Mouse (Mus musculus): ENCODE measurements around the gene Tmem240. TPM values are rescaled to one million over a fixed set of nuclear protein-coding genes. Genes with fewer than 3 reads are reported as not detected.

Gene Tmem240
- total RNA-seq, 4 experiments from 2014 or later, result 0.90 to 1.2 (median 1.1) TPM

Small RNA genes lying within 50 kb of the gene (microRNA-seq; reads per million reads assigned to microRNA genes)
- 0 reads per million in 2 experiments for gene Gm27743

Other genes starting within 250 kb of the Tmem240 start
- gene Gnb1, start 243.4 kb upstream of the Tmem240 start, total RNA-seq (2022), result 100 to 1,000 TPM; 344 to 487 (median 448) TPM
- gene Nadk, start 172.4 kb upstream of the Tmem240 start, total RNA-seq (2022), result 100 to 1,000 TPM; 155 to 289 (median 213) TPM
- gene Slc35e2, start 133.4 kb upstream of the Tmem240 start, total RNA-seq (2022), result 10 to 100 TPM; 38.8 to 54.2 (median 44.9) TPM
- gene Cdk11b, start 109.9 kb upstream of the Tmem240 start, total RNA-seq (2022), result 10 to 100 TPM; 43.1 to 56.6 (median 47.3) TPM
- not detected for gene Gm10563, start 89.4 kb upstream of the Tmem240 start, total RNA-seq (2022)
- gene Mmp23, start 81.4 kb upstream of the Tmem240 start, total RNA-seq (2022), result 1 to 10 TPM; 4.8 to 8.4 (median 6.7) TPM
- 10 to 100 TPM; 53.5 to 74.5 (median 61.5) TPM for gene Mib2, start 65.6 kb upstream of the Tmem240 start, total RNA-seq (2022)
- gene Fndc10, start 40.5 kb upstream of the Tmem240 start, total RNA-seq (2022), result 10 to 100 TPM; 67.7 to 72.0 (median 69.9) TPM
- gene Ssu72, start 30.0 kb upstream of the Tmem240 start, total RNA-seq (2022), result 100 to 1,000 TPM; 106 to 127 (median 114) TPM
- 10 to 100 TPM; 69.5 to 90.1 (median 77.6) TPM for gene Atad3a, start 26.3 kb downstream of the Tmem240 start, total RNA-seq (2022)
- gene Vwa1, start 39.9 kb downstream of the Tmem240 start, total RNA-seq (2022), result 1 to 10 TPM; 3.2 to 6.9 (median 4.7) TPM
- gene Tmem88b, start 51.1 kb downstream of the Tmem240 start, total RNA-seq (2022), result 1 to 10 TPM in 1 of 4 experiments, under 1 TPM in 3; 0.17 to 1.0 (median 0.62) TPM
- gene Ankrd65, start 55.6 kb downstream of the Tmem240 start, total RNA-seq (2022), result not detected
- gene Mrpl20, start 68.1 kb downstream of the Tmem240 start, total RNA-seq (2022), result 100 to 1,000 TPM; 102 to 144 (median 126) TPM
- gene Ccnl2, start 77.7 kb downstream of the Tmem240 start, total RNA-seq (2022), result 100 to 1,000 TPM in 3 of 4 experiments, 10 to 100 TPM in 1; 88.5 to 164 (median 122) TPM
- 100 to 1,000 TPM; 134 to 175 (median 158) TPM for gene Aurkaip1, start 96.5 kb downstream of the Tmem240 start, total RNA-seq (2022)
- 10 to 100 TPM; 45.1 to 93.9 (median 66.8) TPM for gene Mxra8, start 104.9 kb downstream of the Tmem240 start, total RNA-seq (2022)
- gene Dvl1, start 112.6 kb downstream of the Tmem240 start, total RNA-seq (2022), result 100 to 1,000 TPM in 1 of 4 experiments, 10 to 100 TPM in 3; 69.6 to 110 (median 73.1) TPM
- 1 to 10 TPM in 1 of 4 experiments, under 1 TPM in 3; 0.46 to 1.2 (median 0.62) TPM for gene Tas1r3, start 128.6 kb downstream of the Tmem240 start, total RNA-seq (2022)
- gene Cptp, start 134.6 kb downstream of the Tmem240 start, total RNA-seq (2022), result 10 to 100 TPM; 16.4 to 29.0 (median 17.9) TPM
- gene Ints11, start 134.7 kb downstream of the Tmem240 start, total RNA-seq (2022), result 10 to 100 TPM; 32.3 to 34.6 (median 33.3) TPM
- gene Pusl1, start 157.0 kb downstream of the Tmem240 start, total RNA-seq (2022), result 10 to 100 TPM; 23.2 to 51.5 (median 41.4) TPM
- 10 to 100 TPM; 18.2 to 49.2 (median 30.9) TPM for gene Acap3, start 157.0 kb downstream of the Tmem240 start, total RNA-seq (2022)
- 10 to 100 TPM; 64.3 to 87.8 (median 77.0) TPM for gene Ube2j2, start 209.0 kb downstream of the Tmem240 start, total RNA-seq (2022)
- 10 to 100 TPM; 34.7 to 88.1 (median 58.1) TPM for gene C1qtnf12, start 227.5 kb downstream of the Tmem240 start, total RNA-seq (2022)

Measured in adrenal gland, adult 8-10 months (tissue).